Mouse (Mus musculus): ENCODE measurements around the gene Apc2. TPM values are rescaled to one million over a fixed set of nuclear protein-coding genes. Genes with fewer than 3 reads are reported as not detected.

Apc2 gene
- total and polyA plus RNA-seq, 3 experiments: 0.07 to 0.13 TPM; not detected in 1

DNA sequence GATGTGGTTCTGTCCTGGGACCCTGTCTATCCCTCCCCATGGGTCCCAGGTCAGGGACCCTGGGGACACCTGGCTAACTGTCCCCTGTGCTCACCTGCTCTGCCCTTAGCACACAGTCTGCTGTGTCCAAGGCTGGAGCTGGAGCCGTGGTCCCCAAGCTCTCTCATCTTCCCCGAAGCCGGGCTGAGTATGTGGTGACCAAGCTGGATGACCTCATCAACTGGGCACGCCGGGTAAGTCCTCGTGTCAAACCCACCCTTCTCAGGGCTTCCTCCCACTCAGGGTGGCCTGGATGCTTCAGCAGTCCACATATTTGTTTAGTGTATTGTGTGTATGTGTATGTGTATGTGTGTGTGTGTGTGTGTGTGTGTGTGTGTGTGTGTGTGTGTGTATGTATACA, 42.2 kb upstream of the Apc2 start:
- peaks cover 4 to 27% of the 10 kb centered on the region in 2 experiments for H3K4me1 ChIP-seq (ENCODE audit: control insufficient read depth in 1 of 2, insufficient read depth in 2 of 2)
- H3K9me3 ChIP-seq (replicated peaks; ENCODE audit: low read length): no peaks in the 10 kb centered on the region
- H3K79me2 ChIP-seq (replicated peaks; ENCODE audit: control insufficient read depth, extremely low read depth, insufficient read depth, poor library complexity, severe bottlenecking): peaks cover 21% of the 10 kb centered on the region
- H3K4me2 ChIP-seq (ENCODE audit: insufficient read depth, low read depth, poor library complexity, severe bottlenecking): no peak overlapping the region
- TF ChIP-seq CHD1 (IDR thresholded peaks at IDR 0.05; ENCODE audit: low read depth, low read length) (no peak), SMC3 (IDR thresholded peaks at IDR 0.05; ENCODE audit: low read depth, low read length) (no peak), MAFK (IDR thresholded peaks at IDR 0.05; ENCODE audit: insufficient replicate concordance, low read length) (no peak), ETS1 (conservative IDR thresholded peaks at IDR 0.05; ENCODE audit: low read depth, low read length) (no peak), POLR2AphosphoS2 (IDR thresholded peaks at IDR 0.05; ENCODE audit: low read depth, low read length) (no peak), PAX5 (IDR thresholded peaks at IDR 0.05; ENCODE audit: low read length) (no peak), RCOR1 (conservative IDR thresholded peaks at IDR 0.05; ENCODE audit: low read depth, low read length) (no peak), ZC3H11A (IDR thresholded peaks at IDR 0.05; ENCODE audit: low read depth, low read length) (no peak), MYC (IDR thresholded peaks at IDR 0.05; ENCODE audit: low read depth, low read length) (no peak), ELF1 (IDR thresholded peaks at IDR 0.05; ENCODE audit: low read depth, low read length) (no peak)
- DNase-seq (ENCODE audit: extremely low read depth): no peak
- in situ Hi-C loops (cut with MboI; ENCODE audit: low pct_ligation_motif_present, low pct_unique_long_range_greater_than_20kb, low sequenced_read_pairs) (no loop called here), dilution Hi-C loops (cut with MboI; ENCODE audit: extremely low pct_ligation_motif_present, extremely low pct_unique_long_range_greater_than_20kb, low sequenced_read_pairs) (no loop called here)
- no peak overlapping the region for H3K4me3 ChIP-seq (replicated peaks in 1 of 3; ENCODE audit: low read depth in 2 of 3, low read length in 2 of 3, poor library complexity in 1 of 3)
- no peak overlapping the region for H3K27ac ChIP-seq (ENCODE audit: insufficient read depth, low read depth)
- no peaks in the 10 kb centered on the region for H3K27me3 ChIP-seq (replicated peaks)
- peaks cover 60 to 80% of the 10 kb centered on the region in 2 experiments for H3K36me3 ChIP-seq (replicated peaks in 1 of 2; ENCODE audit: control insufficient read depth in 1 of 2, insufficient read depth in 1 of 2, low read length in 1 of 2)
- no peak overlapping the region for H3K9ac ChIP-seq (ENCODE audit: insufficient read depth, low read depth)

DNA sequence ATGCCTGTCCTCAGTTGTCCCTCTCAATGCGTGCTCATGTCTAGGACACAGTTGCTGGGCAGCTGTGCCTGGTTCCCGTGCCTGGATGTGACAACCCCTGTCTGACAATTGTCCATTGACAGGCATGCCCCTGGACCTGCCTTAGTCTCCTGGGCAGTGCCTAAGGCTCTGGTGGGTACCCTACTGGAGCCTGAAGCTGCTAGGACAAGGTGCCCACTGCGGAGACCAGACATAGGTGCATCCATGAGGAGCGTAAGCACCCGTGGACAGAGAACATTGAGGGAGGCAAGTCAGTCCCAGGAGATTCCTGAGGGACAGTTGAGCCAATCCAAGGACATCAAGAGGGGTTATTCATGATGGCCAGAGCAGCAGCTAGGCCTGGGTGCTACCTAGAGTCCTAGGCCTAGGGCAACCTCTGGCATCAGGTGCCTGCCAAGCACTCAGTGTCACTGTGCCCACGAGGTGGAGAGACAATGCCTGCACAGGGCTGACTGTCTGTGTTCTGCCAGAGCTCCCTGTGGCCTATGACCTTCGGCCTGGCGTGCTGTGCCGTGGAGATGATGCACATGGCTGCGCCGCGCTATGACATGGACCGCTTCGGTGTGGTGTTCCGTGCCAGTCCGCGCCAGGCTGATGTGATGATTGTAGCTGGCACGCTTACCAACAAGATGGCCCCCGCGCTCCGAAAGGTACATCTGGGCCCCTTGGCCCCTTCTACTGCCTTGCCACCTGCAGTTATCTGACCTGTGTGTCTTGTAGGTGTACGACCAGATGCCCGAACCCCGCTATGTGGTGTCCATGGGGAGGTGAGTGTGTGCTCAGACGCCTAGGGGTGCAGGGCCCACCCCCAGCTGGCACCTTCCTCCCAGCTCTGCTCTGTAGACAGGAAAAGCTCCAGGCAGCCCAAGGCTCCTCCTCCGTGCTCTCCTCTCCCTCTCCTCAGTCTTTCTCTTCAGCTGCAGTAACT, 41.2 kb upstream of the Apc2 start:
- no peak overlapping the region for H3K27ac ChIP-seq (ENCODE audit: insufficient read depth, low read depth)
- H3K4me3 ChIP-seq (replicated peaks in 1 of 3; ENCODE audit: low read depth in 2 of 3, low read length in 2 of 3, poor library complexity in 1 of 3): no peak overlapping the region
- no peak overlapping the region for H3K9ac ChIP-seq (ENCODE audit: insufficient read depth, low read depth)
- no peaks in the 10 kb centered on the region for H3K27me3 ChIP-seq (replicated peaks)
- in situ Hi-C loops (cut with MboI; ENCODE audit: low pct_ligation_motif_present, low pct_unique_long_range_greater_than_20kb, low sequenced_read_pairs): no loop called here
- DNase-seq (ENCODE audit: extremely low read depth): no peak
- no peak overlapping the region for H3K4me2 ChIP-seq (ENCODE audit: insufficient read depth, low read depth, poor library complexity, severe bottlenecking)
- H3K79me2 ChIP-seq (replicated peaks; ENCODE audit: control insufficient read depth, extremely low read depth, insufficient read depth, poor library complexity, severe bottlenecking): peaks cover 20% of the 10 kb centered on the region
- H3K36me3 ChIP-seq (replicated peaks in 1 of 2; ENCODE audit: control insufficient read depth in 1 of 2, insufficient read depth in 1 of 2, low read length in 1 of 2): peaks cover 68 to 91% of the 10 kb centered on the region in 2 experiments
- TF ChIP-seq JUN (IDR thresholded peaks at IDR 0.05; ENCODE audit: insufficient read depth, low read depth, low read length) (no peak), PAX5 (IDR thresholded peaks at IDR 0.05; ENCODE audit: low read length) (no peak), EP300 (IDR thresholded peaks at IDR 0.05; ENCODE audit: low read length) (no peak), CHD2 (IDR thresholded peaks at IDR 0.05; ENCODE audit: low read length) (no peak), RAD21 (IDR thresholded peaks at IDR 0.05; ENCODE audit: low read depth, low read length) (no peak), MAFK (IDR thresholded peaks at IDR 0.05; ENCODE audit: insufficient replicate concordance, low read length) (no peak), SIN3A (IDR thresholded peaks at IDR 0.05; ENCODE audit: low read length) (no peak), USF1 (IDR thresholded peaks at IDR 0.05; ENCODE audit: low read depth, low read length) (no peak), MAZ (IDR thresholded peaks at IDR 0.05; ENCODE audit: low read depth, low read length) (no peak), GABPA (IDR thresholded peaks at IDR 0.05; ENCODE audit: insufficient replicate concordance, low read depth, low read length) (no peak)
- no peaks in the 10 kb centered on the region for H3K9me3 ChIP-seq (replicated peaks; ENCODE audit: low read length)
- peaks cover 4 to 27% of the 10 kb centered on the region in 2 experiments for H3K4me1 ChIP-seq (ENCODE audit: control insufficient read depth in 1 of 2, insufficient read depth in 2 of 2)
- dilution Hi-C loops (cut with MboI; ENCODE audit: extremely low pct_ligation_motif_present, extremely low pct_unique_long_range_greater_than_20kb, low sequenced_read_pairs): no loop called here
